Mouse (Mus musculus) thymus, adult 2 months (tissue): Measurements from ENCODE around the gene Eftud2.

Experiments
- CTCF ChIP-seq: fragments of 200-500 bp; IDR thresholded peaks from 2 replicates; pipeline ENCODE4 v1.5.1; 2012; ENCODE audit warnings: mild to moderate bottlenecking, control low read depth, low read length, moderate library complexity, borderline replicate concordance; ENCODE audit not compliant: control insufficient read depth, poor library complexity, insufficient read depth; ENCODE audit errors: extremely low read depth
- POLR2A ChIP-seq: fragments of 200-500 bp; IDR thresholded peaks from 2 replicates; pipeline ENCODE4 v1.6.1; 2012; ENCODE audit warnings: mild to moderate bottlenecking, low read length, control low read depth, moderate library complexity; ENCODE audit not compliant: control insufficient read depth, poor library complexity, insufficient read depth; ENCODE audit errors: extremely low read depth

- TF ChIP-seq POLR2A (no peak), CTCF (no peak)
These were observed 34.6 kb upstream of the Eftud2 start for GRCm38 (mm10) chr11:102915380-102915779.
